In genomic region chr16:90542383-90542782, GRCm38 (mm10) we compare ENCODE assay signal across 25 mouse cellular contexts.
DNase-seq lines count a peak whose midpoint lies in the region; ATAC-seq and TF ChIP-seq lines count a peak whose summit lies in the region.
"Had no signal": no experiment of that assay in that cellular context is flagged by ENCODE, and none has a peak within 500 bp of the region (broad histone marks: within the 10 kb centered on the region; RNA-seq: fewer than 3 reads in every experiment).

No protein-coding gene starts in this region.

- peak; percentile 55; the same call in 1 of the 2 replicates for ATAC-seq in heart, embryonic 11.5 days (replicated peaks; ENCODE audit: insufficient number of reproducible peaks, low FRiP score, low TSS enrichment)
- ATAC-seq in heart, embryonic 12.5 days (ENCODE audit: insufficient number of reproducible peaks, low FRiP score): no peak
- peak; percentile 68; the same call in 1 of the 2 replicates for ATAC-seq in lung, embryonic 14.5 days (ENCODE audit: insufficient read depth)
- no peak for ATAC-seq in midbrain, embryonic 11.5 days (ENCODE audit: low FRiP score)
- ATAC-seq: Patski had no signal

- no peak for DNase-seq in embryonic facial prominence, embryonic 10.5 days (ENCODE audit: low spot score)
- peak; percentile 72 for DNase-seq in lung, embryonic 14.5 days
- DNase-seq in lung, postnatal 25 days (ENCODE audit: low spot score): peak; percentile 47
- no peak for DNase-seq in midbrain, embryonic 11.5 days (ENCODE audit: low spot score, missing footprints)
- DNase-seq in T-cell, adult 2 months (ENCODE audit: low spot score): no peak
- DNase-seq: adrenal gland, adult 2 months; B cell, adult 2 months; cerebellum, adult 11 months; cerebellum, postnatal 10 days; gastrocnemius, postnatal 36 days; kidney, adult 11 months; kidney, postnatal 4 days; midbrain, embryonic 14.5 days; retina, postnatal 1 day; right cerebral cortex, postnatal 25 days; spleen, adult 18-20 months had no signal

- no peaks in the 10 kb centered on the region for H3K36me3 ChIP-seq in heart, embryonic 11.5 days (ENCODE audit: control insufficient read depth, insufficient read depth, low read length)
- H3K36me3 ChIP-seq in heart, embryonic 12.5 days: no peaks in the 10 kb centered on the region
- no peaks in the 10 kb centered on the region for H3K36me3 ChIP-seq in embryonic facial prominence, embryonic 10.5 days (replicated peaks)
- H3K36me3 ChIP-seq in lung, embryonic 14.5 days (ENCODE audit: insufficient read depth): no peaks in the 10 kb centered on the region
- no peaks in the 10 kb centered on the region for H3K36me3 ChIP-seq in midbrain, embryonic 11.5 days (ENCODE audit: control insufficient read depth, insufficient read depth, low read length)
- H3K36me3 ChIP-seq: G1E; hindbrain, embryonic 13.5 days; kidney, embryonic 15.5 days; limb, embryonic 15.5 days; neural tube, embryonic 12.5 days had no signal

- TF ChIP-seq CTCF in lung, embryonic 14.5 days (IDR thresholded peaks at IDR 0.05; ENCODE audit: low read depth): peak; percentile 53

- H3K4me3 ChIP-seq in heart, embryonic 11.5 days (ENCODE audit: low read depth, low read length): no peak overlapping the region
- H3K4me3 ChIP-seq in heart, embryonic 12.5 days: no peak overlapping the region
- no peak overlapping the region for H3K4me3 ChIP-seq in embryonic facial prominence, embryonic 10.5 days
- no peak overlapping the region for H3K4me3 ChIP-seq in lung, embryonic 14.5 days (ENCODE audit: low read depth, low read length)
- no peak overlapping the region for H3K4me3 ChIP-seq in midbrain, embryonic 11.5 days (ENCODE audit: low read depth, low read length)
- H3K4me3 ChIP-seq: hindbrain, embryonic 13.5 days; kidney, embryonic 15.5 days; limb, embryonic 15.5 days; neural tube, embryonic 12.5 days had no signal

- no peak overlapping the region for H3K4me2 ChIP-seq in heart, embryonic 11.5 days
- no peak overlapping the region for H3K4me2 ChIP-seq in heart, embryonic 12.5 days
- no peak overlapping the region for H3K4me2 ChIP-seq in lung, embryonic 14.5 days
- H3K4me2 ChIP-seq in midbrain, embryonic 11.5 days: no peak overlapping the region
- H3K4me2 ChIP-seq: hindbrain, embryonic 13.5 days; kidney, embryonic 15.5 days; limb, embryonic 15.5 days; neural tube, embryonic 12.5 days had no signal

- peaks cover 3% of the 10 kb centered on the region; the same call in 1 of the 2 replicates for H3K4me1 ChIP-seq in heart, embryonic 11.5 days (ENCODE audit: control insufficient read depth, insufficient read depth, low read length)
- 0 out of 2 replicates have a peak, but pooled peaks cover 11% of the 10 kb centered on the region for H3K4me1 ChIP-seq in heart, embryonic 12.5 days (replicated peaks)
- peaks cover 29% of the 10 kb centered on the region for H3K4me1 ChIP-seq in embryonic facial prominence, embryonic 10.5 days
- H3K4me1 ChIP-seq in lung, embryonic 14.5 days (ENCODE audit: insufficient read depth): peaks cover 16% of the 10 kb centered on the region
- H3K4me1 ChIP-seq in midbrain, embryonic 11.5 days (ENCODE audit: control insufficient read depth, insufficient read depth, low read length): no peaks in the 10 kb centered on the region; the same call in 1 of the 2 replicates
- H3K4me1 ChIP-seq: hindbrain, embryonic 13.5 days; neural tube, embryonic 12.5 days had no signal

- H3K27ac ChIP-seq in heart, embryonic 11.5 days (ENCODE audit: low read depth, low read length): no peak overlapping the region
- H3K27ac ChIP-seq in heart, embryonic 12.5 days (ENCODE audit: poor library complexity, severe bottlenecking): no peak overlapping the region
- peak overlapping the region; percentile 57 for H3K27ac ChIP-seq in embryonic facial prominence, embryonic 10.5 days (replicated peaks)
- H3K27ac ChIP-seq in lung, embryonic 14.5 days (ENCODE audit: low read depth): no peak overlapping the region
- no peak overlapping the region for H3K27ac ChIP-seq in midbrain, embryonic 11.5 days (ENCODE audit: low read depth, low read length)
- H3K27ac ChIP-seq: hindbrain, embryonic 13.5 days; kidney, embryonic 15.5 days; limb, embryonic 15.5 days; liver, embryonic 14.5 days; neural tube, embryonic 12.5 days had no signal

- peaks cover 10% of the 10 kb centered on the region for H3K27me3 ChIP-seq in heart, embryonic 11.5 days (ENCODE audit: control insufficient read depth, insufficient read depth, low read length)
- H3K27me3 ChIP-seq in heart, embryonic 12.5 days (replicated peaks): peaks cover 18% of the 10 kb centered on the region
- H3K27me3 ChIP-seq in embryonic facial prominence, embryonic 10.5 days (replicated peaks; ENCODE audit: low read depth, poor library complexity, severe bottlenecking): no peaks in the 10 kb centered on the region
- H3K27me3 ChIP-seq in lung, embryonic 14.5 days (ENCODE audit: insufficient read depth, low read length): no peaks in the 10 kb centered on the region
- H3K27me3 ChIP-seq in midbrain, embryonic 11.5 days (ENCODE audit: control insufficient read depth, insufficient read depth, low read length): no peaks in the 10 kb centered on the region
- H3K27me3 ChIP-seq: kidney, embryonic 15.5 days; limb, embryonic 15.5 days; neural tube, embryonic 12.5 days; Patski had no signal

- no peak overlapping the region for H3K9ac ChIP-seq in heart, embryonic 11.5 days (ENCODE audit: low read depth, low read length)
- H3K9ac ChIP-seq in heart, embryonic 12.5 days: no peak overlapping the region
- no peak overlapping the region for H3K9ac ChIP-seq in lung, embryonic 14.5 days
- H3K9ac ChIP-seq in midbrain, embryonic 11.5 days (ENCODE audit: low read length): no peak overlapping the region
- H3K9ac ChIP-seq: hindbrain, embryonic 13.5 days; kidney, embryonic 15.5 days; limb, embryonic 15.5 days; liver, embryonic 14.5 days; neural tube, embryonic 12.5 days had no signal

- no peaks in the 10 kb centered on the region for H3K9me3 ChIP-seq in heart, embryonic 11.5 days (replicated peaks; ENCODE audit: control insufficient read depth, low read length)
- H3K9me3 ChIP-seq in heart, embryonic 12.5 days (replicated peaks): no peaks in the 10 kb centered on the region
- no peaks in the 10 kb centered on the region for H3K9me3 ChIP-seq in embryonic facial prominence, embryonic 10.5 days
- H3K9me3 ChIP-seq in lung, embryonic 14.5 days (ENCODE audit: low read depth, low read length): no peaks in the 10 kb centered on the region
- H3K9me3 ChIP-seq in midbrain, embryonic 11.5 days (ENCODE audit: control insufficient read depth, low read length): no peaks in the 10 kb centered on the region
- H3K9me3 ChIP-seq: hindbrain, embryonic 13.5 days; kidney, embryonic 15.5 days; limb, embryonic 15.5 days; neural tube, embryonic 12.5 days had no signal

- 39% methylated on average over 10 of the region's 10 CpGs for WGBS in heart, embryonic 11.5 days (ENCODE audit: insufficient replicate concordance)
- 46% methylated on average over 10 of the region's 10 CpGs for WGBS in heart, embryonic 12.5 days
- 71% methylated on average over 10 of the region's 10 CpGs for WGBS in embryonic facial prominence, embryonic 10.5 days
- WGBS in lung, embryonic 14.5 days: 39% methylated on average over 10 of the region's 10 CpGs
- 69% methylated on average over 10 of the region's 10 CpGs for WGBS in midbrain, embryonic 11.5 days

Comparison
In these comparisons a context has a peak if more than half of its experiments do, and no peak if none do; other contexts are left out.
1. ATAC-seq: peak in heart, embryonic 11.5 days (single experiment) and lung, embryonic 14.5 days (single experiment); none in heart, embryonic 12.5 days (single experiment) and midbrain, embryonic 11.5 days (single experiment).
2. DNase-seq: peak in lung, embryonic 14.5 days (single experiment) and lung, postnatal 25 days (single experiment); none in embryonic facial prominence, embryonic 10.5 days (single experiment), midbrain, embryonic 11.5 days (single experiment) and T-cell, adult 2 months (single experiment).